Mouse (Mus musculus): ENCODE measurements around the gene Ptbp1.

Ptbp1 gene

DNA sequence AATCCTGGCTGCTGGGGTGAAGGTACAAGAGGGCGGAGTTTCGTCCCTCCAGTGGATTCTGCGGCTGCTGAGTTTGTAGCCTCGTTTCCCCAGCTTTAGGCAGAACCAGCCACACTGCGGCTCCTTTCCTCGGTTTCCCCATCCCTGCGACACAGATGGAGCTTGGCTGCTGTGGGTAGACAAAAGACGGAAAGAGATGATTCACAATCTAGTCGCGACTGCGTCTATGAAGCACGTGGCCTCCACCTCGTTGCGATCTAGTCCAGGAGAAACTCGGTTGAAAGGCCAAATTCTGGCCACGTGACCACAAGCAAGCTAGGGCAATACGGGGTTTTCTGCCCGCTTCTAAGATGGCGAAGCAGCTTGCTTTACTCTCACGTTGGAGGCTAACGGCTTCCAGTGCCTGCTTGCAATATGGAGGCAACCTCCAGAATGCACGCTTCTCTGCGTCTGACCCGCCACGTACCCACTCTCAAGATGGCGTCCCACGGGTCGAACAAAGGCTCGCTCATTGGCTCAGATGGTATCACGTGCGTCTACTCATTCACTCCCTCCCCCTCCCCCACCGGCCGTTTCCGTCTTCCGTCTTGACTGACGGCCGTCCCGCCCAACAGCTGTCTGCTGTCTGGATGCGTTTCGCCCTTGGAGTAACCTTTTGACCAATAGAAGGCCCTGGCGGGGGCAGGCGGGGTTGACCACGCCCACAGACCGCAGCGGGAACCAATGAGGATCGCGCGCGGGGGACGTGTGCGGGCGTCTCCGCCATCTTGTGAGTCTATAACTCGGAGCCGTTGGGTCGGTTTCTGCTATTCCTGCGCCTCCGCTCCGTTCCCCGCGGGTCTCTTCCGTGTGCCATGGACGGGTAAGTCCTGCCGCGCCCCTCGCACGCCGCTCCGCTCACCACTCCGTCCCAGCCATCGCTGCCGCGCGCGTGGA lies at the start of gene Ptbp1:
TSS of gene Ptbp1 (plus strand) at position 568 of the 936 bp plus-strand sequence.
- peak; percentile 99 for DNase-seq

DNA sequence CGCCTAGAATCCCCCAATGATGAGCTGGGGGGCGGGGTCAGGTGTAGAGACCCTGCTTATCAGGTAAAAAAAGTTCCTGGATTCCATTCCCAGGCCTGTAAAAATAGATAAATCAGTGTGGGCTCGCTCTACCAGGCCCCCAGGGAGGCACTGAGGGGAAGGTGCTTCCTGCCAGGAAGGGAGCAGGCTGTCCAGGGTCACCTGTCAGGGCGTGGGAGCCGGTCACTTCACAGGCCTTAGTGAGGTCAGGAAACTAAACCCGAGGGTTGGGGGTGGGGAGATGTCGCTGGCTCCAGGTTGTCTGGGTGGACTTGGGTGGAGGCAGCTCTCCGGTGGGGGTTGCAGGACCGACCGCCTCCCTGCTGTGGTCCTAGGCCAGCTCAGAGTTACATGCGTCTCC lies 48.6 kb upstream of the Ptbp1 start:
- no peak for DNase-seq

DNA sequence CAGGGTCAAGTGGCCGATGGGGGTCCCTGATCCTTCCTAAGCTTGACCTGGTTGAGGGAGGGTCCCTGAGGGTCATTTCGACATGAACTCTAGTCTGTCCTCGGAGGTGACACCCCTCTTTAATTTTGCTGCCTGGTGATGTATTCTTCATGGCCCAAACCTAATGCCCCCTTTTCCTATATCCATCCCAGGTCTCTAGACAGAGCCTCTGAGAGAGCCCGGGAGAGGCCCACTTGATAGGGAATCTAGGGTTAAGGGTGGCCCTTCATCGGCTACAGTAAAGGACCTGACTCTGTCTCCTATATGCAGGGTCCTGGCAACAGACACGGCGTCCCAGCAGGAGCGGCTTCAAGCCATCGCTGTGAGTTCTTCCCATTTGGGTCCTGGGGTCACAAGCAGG lies 47.9 kb upstream of the Ptbp1 start:
- DNase-seq, result no peak

DNA sequence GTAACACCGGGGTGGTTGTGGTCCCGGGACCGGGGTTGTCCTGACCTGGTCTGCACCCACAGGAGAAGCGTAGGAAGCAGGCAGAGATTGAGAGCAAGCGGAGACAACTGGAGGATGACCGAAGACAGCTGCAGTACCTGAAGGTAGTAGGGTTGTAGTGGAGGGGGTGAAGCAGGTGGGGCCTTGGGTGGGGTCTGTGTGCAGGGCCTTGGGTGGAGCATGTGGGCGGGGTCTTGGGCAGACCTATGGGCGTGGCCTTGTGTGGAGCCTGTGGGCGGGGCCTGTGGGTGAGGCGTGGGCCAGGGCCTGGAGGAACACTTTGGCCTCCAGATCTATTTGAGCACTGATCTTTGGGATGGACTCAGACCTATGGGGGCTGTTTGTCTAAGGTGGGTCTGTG lies 47.3 kb upstream of the Ptbp1 start:
- DNase-seq, result no peak

DNA sequence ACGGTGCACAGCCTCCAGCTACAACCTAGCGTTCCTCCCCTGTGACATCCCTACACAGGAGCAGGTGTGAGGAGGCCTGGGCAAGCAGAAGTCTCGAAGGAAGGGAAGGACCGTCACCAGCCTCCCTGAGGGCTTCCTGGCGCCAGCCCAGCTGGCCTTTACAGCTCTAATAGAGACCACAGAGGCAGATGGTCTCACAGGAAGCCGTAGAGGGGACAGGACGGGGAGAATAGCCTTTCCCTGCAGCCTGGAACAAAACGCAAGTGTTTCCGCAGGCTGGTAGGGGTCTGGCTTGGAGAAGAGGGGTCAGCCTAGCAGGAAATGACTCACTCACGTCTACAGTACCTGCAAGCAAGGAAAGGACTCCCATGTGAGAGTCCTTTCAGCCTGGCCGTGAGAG lies 46.4 kb upstream of the Ptbp1 start:
- DNase-seq, result no peak

DNA sequence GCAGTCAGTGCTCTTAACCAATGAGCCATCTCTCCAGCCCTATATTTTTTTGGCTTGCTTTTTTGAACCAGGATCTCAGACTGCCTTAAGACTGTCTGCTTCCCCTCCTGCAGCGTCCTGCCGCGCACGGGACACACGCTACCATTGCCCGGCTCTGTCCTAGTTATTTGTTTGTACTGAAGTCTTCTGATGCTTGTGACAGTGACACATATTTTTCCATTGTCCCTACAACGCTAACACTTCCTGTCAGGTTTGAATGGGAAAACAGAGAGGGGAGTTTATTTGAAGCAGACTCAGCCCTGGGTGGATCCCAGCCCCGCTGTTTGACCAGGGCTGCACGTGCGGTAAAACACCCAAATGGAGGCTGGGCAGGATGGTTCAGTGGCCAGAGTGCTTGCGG lies 45.5 kb upstream of the Ptbp1 start:
- peak; percentile 28 for DNase-seq

DNA sequence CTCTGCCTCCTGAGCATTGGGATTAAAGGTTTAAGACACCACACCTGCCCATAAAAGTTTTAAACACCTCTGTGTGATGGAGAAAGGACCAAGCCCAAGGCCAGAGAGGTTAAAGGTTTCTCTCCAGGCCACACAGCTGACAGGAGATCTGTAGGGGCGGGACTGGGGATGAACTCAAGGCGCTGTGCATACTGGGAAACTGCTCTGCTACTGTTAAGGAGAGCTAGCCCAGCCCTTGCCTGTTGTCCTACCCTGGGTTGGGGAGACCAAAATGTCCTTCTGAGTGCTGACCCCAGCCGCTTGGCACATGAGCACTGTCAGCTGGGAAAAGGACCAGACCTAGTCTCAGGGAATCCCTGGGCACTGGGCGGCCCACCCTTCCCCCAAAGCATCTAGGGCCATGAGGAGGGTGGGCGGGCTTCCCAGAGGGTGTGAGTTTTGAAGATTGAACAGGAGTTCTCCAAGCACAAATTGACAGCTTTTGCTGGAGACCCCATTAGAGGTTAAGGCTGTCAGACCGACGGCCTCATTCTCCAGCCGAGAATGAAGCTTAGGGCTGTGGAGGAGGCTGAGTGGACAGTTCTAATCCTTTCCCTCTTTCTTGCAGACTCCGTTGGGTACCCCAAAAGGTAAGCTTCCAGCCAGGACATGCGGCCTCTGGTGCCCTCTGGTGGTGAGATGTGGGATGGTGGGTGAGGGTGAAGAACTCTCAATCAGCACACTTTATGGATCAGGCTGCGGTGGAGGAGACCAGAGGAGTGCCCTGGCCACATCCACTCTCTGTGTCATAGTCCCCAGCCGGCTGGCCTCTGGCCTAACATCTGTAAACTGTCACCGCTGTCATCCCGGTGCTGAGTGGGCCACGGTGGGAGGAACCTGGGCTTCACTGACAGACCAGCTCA lies 42.2 kb upstream of the Ptbp1 start:
- peak; percentile 92 for DNase-seq

DNA sequence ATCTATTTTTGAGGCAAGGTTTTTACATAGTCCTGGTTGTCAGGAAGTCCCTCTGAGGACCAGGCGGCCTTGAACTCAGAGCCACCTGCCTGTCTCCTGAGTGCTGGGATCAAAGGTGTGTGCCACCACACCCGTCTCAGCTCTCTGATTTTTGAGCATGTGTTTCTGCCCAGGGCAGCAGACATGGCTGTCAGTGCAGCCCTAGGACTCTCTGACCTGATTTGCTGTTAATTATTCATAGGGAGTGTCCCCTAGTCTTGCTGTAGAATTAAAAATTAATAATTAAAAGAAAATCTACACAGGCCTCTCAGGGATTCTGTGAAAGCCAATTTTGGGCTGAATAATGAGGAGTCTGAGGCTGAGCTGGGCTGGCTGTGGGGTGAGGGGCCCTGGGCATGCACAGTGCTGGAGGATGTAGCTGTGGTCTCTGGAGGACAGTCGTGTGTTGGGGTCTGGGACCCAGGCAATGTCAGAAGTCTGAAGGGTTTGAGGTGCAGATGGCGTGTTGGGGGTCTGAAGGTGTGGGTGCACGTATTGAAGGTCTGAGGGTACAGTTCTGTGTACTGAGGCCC lies 39.9 kb upstream of the Ptbp1 start:
- no peak for DNase-seq

DNA sequence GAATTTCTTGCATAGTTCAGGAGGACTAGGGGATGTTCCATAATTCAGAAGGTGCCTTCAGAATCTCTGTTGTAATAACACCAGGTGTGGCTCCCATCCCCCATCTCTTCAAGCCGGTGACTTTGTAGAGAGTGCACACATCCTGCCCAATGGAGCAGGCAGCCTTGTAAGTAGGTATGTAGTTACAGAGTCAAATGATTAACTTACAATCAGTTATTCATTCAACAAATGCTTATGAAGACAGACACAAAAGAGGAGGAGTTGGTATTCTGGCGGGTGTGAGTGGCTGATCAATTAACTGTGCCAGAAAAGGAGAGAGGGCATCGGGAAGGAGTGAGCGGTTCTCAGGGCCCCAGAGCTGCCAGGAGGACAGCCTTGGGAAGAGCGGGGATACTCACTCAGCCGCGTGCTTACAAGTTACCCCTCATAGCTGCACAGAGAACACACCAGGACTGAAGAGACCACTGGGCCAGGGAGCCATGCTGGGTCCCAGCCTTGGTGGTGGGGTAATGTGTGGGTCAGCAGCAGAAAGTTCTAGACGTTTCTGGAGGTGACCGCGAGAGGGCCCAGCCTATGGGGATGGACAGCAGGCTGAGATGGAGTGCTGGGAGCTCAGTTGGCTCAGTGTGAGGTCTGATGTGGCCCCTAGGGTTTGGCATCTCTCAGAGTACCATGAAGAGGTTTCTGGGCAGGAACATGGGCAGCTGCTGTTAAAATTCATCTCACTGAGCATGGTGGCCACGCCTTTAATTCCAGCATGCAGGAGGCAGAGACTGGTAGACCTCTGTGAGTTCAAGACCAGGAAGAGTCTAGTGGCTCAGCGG lies 38.3 kb upstream of the Ptbp1 start:
- no peak for DNase-seq

DNA sequence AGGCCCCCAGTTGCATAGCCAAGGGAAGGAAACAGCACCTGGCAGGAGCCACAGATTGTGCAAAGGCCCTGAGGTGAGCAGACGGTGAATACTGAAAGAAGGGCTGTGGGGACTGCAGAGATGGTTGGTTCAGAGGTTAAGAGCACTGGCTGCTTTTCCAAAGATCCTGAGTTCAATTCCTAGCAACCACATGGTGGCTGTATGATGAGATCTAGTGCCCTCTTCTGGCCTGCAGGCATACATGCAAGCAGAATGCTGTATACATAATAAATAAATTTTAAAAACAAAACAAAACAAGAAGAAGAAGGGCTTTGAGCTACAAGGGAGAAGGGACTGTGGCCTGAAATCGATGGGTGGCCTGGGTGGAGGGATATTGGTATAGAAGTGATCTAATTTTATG lies 37.1 kb upstream of the Ptbp1 start:
- DNase-seq, result no peak

DNA sequence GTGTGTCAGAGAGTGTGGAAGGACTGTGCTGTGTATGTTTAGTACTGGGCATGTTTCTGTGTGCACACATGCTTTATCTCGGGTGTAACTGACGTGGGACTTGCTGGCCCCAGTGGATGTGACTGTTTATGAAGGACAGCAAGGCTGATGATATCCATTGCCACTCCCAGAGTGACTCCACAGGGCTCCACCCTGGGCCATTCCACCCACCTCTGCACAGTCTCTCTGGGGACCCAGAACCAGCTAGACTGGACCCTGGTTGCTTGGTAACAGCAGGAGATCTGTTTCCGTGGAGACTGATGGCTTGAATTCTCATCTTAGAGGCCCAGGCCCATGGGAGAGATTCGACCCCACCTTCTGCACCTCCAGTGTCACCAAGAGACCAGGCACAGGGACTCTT lies 36.0 kb upstream of the Ptbp1 start:
- DNase-seq, result no peak

DNA sequence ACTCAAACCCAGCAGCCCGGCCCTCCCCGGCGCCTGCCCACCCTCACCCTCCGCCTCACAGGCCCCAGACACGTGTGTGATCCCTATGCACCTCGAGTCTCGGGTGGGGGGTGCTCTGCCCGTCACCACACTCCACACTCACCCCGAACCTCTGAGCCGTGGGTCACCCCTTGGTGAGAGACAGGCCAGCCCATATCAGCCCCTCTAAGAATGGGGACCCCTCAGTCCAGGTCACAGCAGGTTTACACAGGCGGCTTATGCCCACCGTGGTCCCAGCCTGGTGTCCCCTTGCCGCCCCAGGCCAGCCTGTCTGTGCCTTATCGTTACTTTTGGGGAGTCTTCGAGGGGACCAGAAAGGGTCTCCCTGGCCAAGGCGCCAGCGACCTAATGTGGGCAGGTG lies 34.6 kb upstream of the Ptbp1 start:
- DNase-seq, result no peak

DNA sequence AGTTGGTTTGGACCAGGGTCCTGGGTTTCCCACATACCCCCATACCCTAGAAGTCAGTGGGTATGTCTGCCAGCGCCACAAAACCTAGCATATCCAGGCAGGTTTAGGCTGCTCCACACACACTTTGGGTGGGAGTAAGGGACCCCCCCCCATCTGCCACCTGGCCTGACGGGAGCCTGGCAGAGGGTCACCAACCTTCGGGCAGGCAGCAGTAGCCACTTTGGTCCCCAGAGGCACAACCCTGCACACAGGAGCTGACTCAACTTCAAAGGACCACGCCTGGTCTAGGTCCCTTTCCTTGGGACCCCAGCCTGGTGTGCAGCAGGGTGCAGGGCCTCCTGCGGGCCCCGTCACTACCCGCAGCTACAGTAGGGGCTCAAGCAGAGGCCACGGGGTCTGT lies 34.0 kb upstream of the Ptbp1 start:
- DNase-seq, result no peak

DNA sequence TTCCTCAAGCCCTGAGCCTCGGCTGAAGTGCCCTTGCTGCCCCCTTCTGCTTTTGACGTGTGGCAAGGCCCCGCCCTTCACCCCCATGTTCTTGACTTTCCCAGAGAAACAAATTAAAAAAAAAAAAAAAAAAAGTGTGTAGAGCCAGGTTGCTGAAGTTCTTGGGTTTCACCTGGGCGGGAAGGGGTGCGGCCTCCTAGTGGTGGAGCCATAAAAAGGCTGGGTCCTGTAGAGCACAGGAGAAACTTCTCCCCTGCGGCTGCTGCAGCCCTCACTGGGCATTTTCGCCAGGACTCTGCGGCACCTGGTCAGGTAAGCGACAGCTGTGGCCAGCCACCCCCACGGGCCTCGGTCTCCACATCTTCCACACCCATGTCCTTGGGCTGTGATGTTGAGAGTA lies 33.4 kb upstream of the Ptbp1 start, which contains the start of gene Misp:
TSS of gene Misp (plus strand) at position 208 of the 400 bp plus-strand sequence.
- no peak for DNase-seq

DNA sequence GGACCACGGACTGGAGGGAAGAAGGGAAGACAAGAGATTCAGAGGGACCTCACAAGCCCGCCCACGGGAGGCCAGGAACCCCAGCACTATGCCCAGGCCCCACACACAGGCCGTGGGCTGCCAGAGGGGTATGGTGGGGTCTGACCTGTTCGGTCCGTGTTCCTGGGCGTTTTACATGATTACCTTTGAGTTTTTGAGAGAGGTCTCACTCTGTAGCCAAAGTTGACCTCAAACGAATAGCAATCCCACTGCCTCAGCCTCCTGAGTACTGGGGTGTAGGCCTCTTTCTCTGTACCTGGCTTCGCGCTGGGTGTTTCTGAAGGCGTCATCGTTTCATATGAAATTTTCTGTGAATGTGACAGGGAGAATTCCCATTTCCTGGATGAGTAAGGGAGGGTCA lies 32.5 kb upstream of the Ptbp1 start:
- no peak for DNase-seq

DNA sequence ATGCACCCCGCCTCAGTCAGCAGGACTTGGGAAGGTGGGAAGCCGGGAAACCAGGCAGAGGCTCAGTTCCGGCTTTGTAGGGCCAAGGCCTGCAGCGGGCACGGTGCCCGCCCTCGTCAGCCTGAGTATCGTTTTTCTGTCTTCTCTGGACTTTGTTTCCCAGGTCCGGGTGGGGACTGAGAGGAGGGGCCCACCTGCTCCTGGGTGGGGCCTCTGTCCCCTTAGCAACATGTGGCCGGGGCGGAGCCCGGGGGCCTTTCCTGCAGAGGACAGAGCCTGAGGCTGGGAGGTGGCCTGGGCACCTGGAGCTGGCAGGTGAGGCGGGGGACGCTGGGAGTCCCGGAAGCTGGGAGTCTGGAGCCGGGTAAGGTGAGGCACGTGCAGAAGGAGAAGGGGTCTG lies 31.9 kb upstream of the Ptbp1 start:
- DNase-seq, result peak; percentile 17

DNA sequence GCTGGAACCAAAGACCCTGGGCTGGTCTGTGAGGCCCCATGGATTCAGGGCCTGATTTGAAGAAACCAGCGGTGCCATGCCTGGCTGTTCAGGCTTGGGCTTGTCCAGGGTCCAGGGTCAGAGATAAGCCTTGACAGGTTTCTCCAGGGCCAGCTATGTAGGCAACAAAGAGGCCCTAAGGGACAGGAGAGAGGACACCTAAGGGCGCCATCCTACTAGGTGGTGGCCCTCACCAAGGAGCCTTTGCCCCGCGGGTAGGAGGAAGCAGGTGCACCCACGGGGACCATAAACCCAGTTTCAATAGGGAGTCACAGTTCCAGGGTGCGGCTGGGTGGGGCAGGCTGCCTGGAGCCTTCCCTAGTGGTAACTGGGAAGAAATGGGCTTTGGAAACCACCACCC lies 31.2 kb upstream of the Ptbp1 start:
- DNase-seq, result no peak

DNA sequence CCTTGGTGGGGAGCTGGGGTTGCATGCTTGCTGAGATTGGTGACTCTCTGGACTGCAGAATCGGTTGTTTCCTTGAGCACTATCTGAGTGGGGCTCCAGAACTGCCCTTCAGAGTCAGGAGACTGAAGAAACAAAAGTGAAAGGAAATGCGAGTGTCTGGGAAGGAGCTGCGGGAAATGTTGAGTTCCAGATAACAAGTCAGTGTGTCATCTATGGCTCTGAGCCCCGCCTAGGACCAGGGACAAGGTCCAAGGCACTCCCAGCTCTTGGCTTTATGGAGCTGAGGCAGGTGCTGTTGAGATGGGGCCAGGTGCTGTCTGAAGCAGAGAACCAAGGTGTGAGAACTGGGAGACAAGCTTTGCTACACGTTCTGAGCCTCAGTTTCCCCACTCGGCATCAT lies 29.8 kb upstream of the Ptbp1 start:
- DNase-seq, result peak; percentile 42

DNA sequence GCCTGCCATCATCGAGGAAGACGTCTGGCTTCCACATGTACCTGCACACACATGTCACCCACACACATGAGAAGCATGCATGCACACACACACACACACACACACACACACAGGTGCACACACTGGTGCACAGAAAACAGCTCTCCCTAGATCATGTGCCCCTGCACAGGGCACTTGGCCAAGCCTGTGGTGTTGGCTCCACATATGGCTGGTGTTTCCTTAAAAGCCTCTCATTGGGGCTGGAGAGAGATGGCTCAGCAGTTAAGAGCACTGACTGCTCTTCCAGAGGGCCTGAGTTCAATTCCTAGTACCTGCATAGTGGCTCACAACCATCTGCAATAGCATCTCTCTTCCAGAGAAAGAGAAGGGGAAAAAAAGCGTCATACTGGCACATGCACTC lies 22.6 kb upstream of the Ptbp1 start:
- DNase-seq, result no peak

DNA sequence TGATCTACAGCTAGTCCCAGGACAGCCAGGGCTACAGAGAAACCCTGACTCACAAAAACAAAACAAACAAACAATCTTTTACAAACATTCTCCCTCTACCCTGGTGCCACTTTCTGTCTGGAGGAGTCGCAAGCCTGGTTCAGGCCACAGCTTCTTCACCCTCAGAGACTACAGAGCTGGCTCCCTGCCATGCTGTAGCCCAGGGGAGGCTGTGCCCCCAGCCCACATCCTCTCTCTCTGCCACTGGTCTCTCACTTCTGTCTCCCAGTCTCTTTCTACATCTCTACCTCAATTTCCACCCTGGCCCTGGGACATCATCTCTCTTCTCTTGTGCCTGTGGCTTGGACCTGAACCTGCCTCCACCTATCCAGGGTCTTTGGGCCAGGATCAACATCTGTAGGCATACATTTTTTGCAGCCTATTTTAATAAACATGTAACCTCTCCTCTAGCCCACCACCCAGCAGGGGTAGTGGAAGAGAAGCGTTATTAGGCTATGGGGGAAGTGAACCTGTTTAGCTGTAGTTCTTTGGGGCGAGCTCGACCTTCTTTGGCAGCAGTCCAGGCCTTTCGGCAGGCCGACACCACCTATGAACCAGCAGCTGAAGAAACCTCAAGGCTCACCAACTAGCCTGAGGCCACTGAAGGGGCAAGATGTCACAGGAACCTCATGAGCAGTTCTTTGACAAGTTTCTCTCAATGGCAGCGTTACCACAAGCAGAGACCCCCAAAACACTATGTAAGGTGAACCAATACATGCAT lies 22.0 kb upstream of the Ptbp1 start:
- no peak for DNase-seq

DNA sequence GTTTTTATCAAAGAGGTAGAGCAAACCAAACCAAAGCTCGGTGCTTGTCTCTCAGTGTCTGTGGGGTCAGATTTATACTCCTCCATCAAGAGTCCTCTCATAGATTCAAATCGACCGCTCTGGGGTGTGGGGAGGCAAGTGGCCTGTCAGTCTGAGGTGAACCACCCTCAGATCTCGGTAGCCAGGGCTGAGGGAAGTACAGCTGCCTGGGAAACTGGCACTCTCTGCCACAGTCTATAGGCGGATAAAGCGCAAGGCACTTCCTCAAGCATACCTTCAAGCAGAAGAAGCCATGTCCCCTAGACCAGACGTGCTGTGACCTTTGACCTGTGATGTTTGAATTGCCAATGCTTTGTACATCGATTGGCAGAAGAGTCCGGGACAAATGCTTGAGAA lies 21.4 kb upstream of the Ptbp1 start:
- no peak for DNase-seq
